Mouse (Mus musculus) monocyte, adult 5-6 weeks (primary cell): ENCODE data around the gene Elmo1. TPM values are rescaled to one million over a fixed set of nuclear protein-coding genes. Genes with fewer than 3 reads are reported as not detected.
"Not testable (repeated sequence)": the region's sequence is repeated elsewhere in the genome, so short reads cannot be mapped to it uniquely, and the experiment has no call there.

ENCODE experiments used
- ATAC-seq: fragments of 153-309, 156-312 bp; replicated peaks from 2 replicates; pipeline ENCODE4 v1.8.0; 2017; ENCODE audit warnings: mild to moderate bottlenecking; ENCODE audit not compliant: low TSS enrichment, insufficient number of reproducible peaks, severe bottlenecking, poor library complexity, low FRiP score
- total RNA-seq: library from RNA; stranded (forward); fragments of 200-1000, 200-491, 200-594 nt; gene quantifications from 3 replicates; pipeline ENCODE4 v1.2.3, GENCODE M21; 2017

Gene Elmo1
- total RNA-seq, 1 experiment from 2014 or later: 71.9 TPM

GRCm38 (mm10) chr13:20575186-20575585 is 484.8 kb downstream of the Elmo1 start:
- ATAC-seq: no peak

- no peak for ATAC-seq
These were observed 495.5 kb downstream of the Elmo1 start for GRCm38 (mm10) chr13:20585868-20586267.

GRCm38 (mm10) chr13:20586462-20586861 is 496.1 kb downstream of the Elmo1 start:
- no peak for ATAC-seq

- ATAC-seq: no peak
These were observed 500.6 kb downstream of the Elmo1 start for GRCm38 (mm10) chr13:20590983-20591382.

- no peak for ATAC-seq
These were observed 506.9 kb downstream of the Elmo1 start for GRCm38 (mm10) chr13:20597307-20597706.

- no peak for ATAC-seq
These were observed 508.2 kb downstream of the Elmo1 start for GRCm38 (mm10) chr13:20598618-20599017.

GRCm38 (mm10) chr13:20600246-20600645 is 509.9 kb downstream of the Elmo1 start:
- no peak for ATAC-seq

- ATAC-seq: no peak
These were observed 511.0 kb downstream of the Elmo1 start for GRCm38 (mm10) chr13:20601421-20601820.

GRCm38 (mm10) chr13:20606891-20607290 is 516.5 kb downstream of the Elmo1 start:
- ATAC-seq: no peak

GRCm38 (mm10) chr13:20609003-20609688 is 518.8 kb downstream of the Elmo1 start:
- ATAC-seq: no peak

GRCm38 (mm10) chr13:20615596-20616469 is 525.4 kb downstream of the Elmo1 start:
- no peak for ATAC-seq

GRCm38 (mm10) chr13:20619946-20620345 is 529.5 kb downstream of the Elmo1 start:
- no peak for ATAC-seq

- no peak for ATAC-seq
These were observed 532.9 kb downstream of the Elmo1 start for GRCm38 (mm10) chr13:20623071-20623850.

GRCm38 (mm10) chr13:20627796-20628195 is 537.4 kb downstream of the Elmo1 start:
- ATAC-seq: no peak

GRCm38 (mm10) chr13:20632477-20632876 is 542.1 kb downstream of the Elmo1 start:
- ATAC-seq: no peak

GRCm38 (mm10) chr13:20634679-20635078 is 544.3 kb downstream of the Elmo1 start:
- not testable (repeated sequence) for ATAC-seq

- ATAC-seq: no peak
These were observed 545.2 kb downstream of the Elmo1 start for GRCm38 (mm10) chr13:20635646-20636045.
